Mouse (Mus musculus): ENCODE data around the gene Slc44a5. TPM values are rescaled to one million over a fixed set of nuclear protein-coding genes. Genes with fewer than 3 reads are reported as not detected.

Gene Slc44a5
- polyA plus RNA-seq, 1 experiment from 2014 or later, result 0.25 TPM

DNA sequence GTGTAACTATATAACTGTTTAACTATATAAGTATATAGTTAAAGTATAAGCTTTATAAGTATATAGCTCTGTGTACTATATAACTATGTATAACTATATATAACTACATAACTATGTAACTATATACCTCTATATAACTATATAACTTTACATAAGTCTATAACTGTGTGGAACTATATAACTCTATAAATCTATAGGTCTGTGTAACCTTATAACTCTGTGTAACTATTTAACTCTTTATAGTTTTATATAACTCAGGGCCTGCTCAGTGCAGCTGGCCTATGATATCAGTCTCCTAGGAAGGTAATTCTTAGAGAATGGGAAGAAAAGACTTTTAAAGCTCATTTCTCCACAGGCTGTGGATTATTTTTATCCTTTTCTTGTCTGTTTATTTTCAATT lies 284.1 kb downstream of the Slc44a5 start:
- no peak overlapping the region for H3K9ac ChIP-seq
- no peak for ATAC-seq (ENCODE audit: borderline replicate concordance, extremely low read depth, low FRiP score, low TSS enrichment)
- no peak overlapping the region for H3K4me2 ChIP-seq
- H3K9me3 ChIP-seq, result no peaks in the 10 kb centered on the region
- H3K36me3 ChIP-seq, result no peaks in the 10 kb centered on the region
- no peaks in the 10 kb centered on the region for H3K27me3 ChIP-seq
- no peak overlapping the region for H3K4me3 ChIP-seq
- no peak overlapping the region for H3K27ac ChIP-seq
- H3K4me1 ChIP-seq, result no peaks in the 10 kb centered on the region

DNA sequence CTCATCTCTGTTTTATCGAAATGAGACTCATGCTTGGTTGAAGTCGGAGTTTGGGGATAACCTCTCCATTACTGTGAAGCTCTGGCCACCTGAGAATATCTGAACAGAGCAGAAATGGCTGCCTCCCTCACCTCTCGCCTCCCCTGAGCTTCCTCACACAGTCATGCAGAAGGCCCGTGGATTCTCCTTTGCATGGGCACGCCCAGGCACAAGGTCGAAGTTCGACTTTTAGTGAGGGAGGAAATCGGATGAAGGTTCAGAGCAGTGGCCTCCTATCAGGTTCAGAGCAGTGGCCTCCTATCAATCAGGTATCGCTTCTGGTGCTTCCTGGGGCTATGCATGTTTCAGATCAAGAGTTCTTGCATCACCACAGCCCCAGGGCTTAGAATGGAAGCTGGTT lies 295.1 kb downstream of the Slc44a5 start:
- Histone ChIP-seq H3K9ac (no peak overlapping the region), H3K4me3 (no peak overlapping the region), H3K9me3 (no peaks in the 10 kb centered on the region), H3K36me3 (no peaks in the 10 kb centered on the region), H3K4me1 (0 out of 2 replicates have a peak, but pooled peaks cover 2% of the 10 kb centered on the region), H3K27me3 (peaks cover 11% of the 10 kb centered on the region), H3K4me2 (no peak overlapping the region), H3K27ac (no peak overlapping the region)
- WGBS, result 66% methylated on average over 9 of the region's 9 CpGs
- ATAC-seq (ENCODE audit: borderline replicate concordance, extremely low read depth, low FRiP score, low TSS enrichment), result no peak

DNA sequence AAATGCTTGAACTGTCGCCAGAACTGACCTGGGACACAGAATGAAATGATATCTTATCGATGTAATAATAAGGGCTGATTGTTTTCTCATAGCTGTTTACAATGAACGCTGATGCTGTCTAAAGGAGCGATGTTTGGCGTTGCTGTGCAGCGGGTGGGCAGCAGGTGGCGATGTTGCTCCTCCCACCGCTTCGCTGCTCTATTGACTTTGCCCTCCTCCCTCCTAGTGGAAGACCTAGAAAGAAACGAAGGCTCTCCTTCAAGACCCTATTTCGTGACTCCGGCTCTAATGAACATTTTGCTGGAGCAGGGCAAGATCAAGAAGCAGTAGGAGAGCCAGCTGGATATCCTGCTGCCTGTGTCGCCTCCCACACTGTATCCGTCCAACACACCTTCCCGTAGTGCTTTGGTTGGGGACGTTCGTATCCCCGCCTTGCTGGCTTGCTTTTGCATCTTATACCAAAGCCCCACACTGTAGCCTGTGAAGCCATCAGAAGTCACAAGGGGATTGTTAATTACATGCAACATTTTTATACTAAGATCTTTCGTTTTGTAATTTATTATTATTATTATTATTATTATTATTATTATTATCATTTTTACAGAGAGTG lies 296.6 kb downstream of the Slc44a5 start:
- H3K9ac ChIP-seq, result no peak overlapping the region
- peak; percentile 42; the same call in 1 of the 2 replicates for ATAC-seq (ENCODE audit: borderline replicate concordance, extremely low read depth, low FRiP score, low TSS enrichment)
- peak overlapping the region; percentile 20; the same call in 1 of the 2 replicates for H3K4me3 ChIP-seq

DNA sequence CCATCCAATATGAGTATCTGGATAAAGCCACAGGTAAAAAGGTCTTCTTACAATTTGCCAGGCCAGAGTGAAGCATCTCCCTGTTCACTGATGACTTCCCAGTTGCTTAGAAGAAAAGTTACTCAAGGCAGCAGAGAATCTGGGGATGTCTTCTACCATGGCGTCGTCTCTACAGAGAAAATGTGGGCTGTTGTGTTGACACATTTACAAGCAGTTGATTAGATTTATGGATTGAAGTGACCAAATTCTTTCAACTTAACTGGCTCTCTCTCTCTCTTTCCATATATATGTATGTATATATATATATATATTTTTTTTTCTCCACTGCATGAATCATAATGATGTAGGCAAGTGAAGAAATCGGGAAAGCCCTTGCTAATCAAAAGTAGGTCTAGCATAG lies 301.4 kb downstream of the Slc44a5 start:
- Histone ChIP-seq H3K9me3 (no peaks in the 10 kb centered on the region), H3K4me1 (0 out of 2 replicates have a peak, but pooled peaks cover 2% of the 10 kb centered on the region), H3K27ac (no peak overlapping the region), H3K27me3 (peaks cover 11% of the 10 kb centered on the region), H3K4me3 (no peak overlapping the region), H3K4me2 (no peak overlapping the region), H3K36me3 (no peaks in the 10 kb centered on the region), H3K9ac (no peak overlapping the region)
- ATAC-seq (ENCODE audit: borderline replicate concordance, extremely low read depth, low FRiP score, low TSS enrichment), result no peak
- 48% methylated on average over 3 of the region's 3 CpGs for WGBS

More for the DNA sequence above, 296.6 kb downstream of the Slc44a5 start:
- 14% methylated on average over 19 of the region's 19 CpGs for WGBS
- Histone ChIP-seq H3K4me2 (peak overlapping the region; percentile 50), H3K9me3 (no peaks in the 10 kb centered on the region), H3K36me3 (no peaks in the 10 kb centered on the region), H3K27me3 (peaks cover 11% of the 10 kb centered on the region), H3K27ac (no peak overlapping the region), H3K4me1 (0 out of 2 replicates have a peak, but pooled peaks cover 2% of the 10 kb centered on the region)

DNA sequence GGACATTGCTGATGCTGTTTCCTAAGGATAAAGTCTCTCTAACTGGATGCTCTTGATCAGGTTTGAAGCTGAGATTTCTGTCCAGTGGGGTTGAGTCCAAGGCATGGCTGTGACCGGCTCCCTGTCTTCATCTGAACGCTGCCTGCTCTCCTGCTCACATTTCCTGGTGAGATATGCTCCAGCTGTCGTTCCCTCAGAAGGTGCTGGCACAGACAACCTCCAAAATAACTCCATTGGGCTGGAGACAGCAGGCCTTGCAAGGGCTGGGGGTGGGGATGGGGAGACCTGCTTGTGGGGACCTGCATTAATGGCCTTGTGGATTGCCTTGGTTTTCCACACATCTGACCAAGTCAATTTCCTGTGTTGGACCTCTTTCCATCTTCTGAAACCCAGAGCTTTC lies 311.0 kb downstream of the Slc44a5 start:
- Histone ChIP-seq H3K9me3 (no peaks in the 10 kb centered on the region), H3K27me3 (no peaks in the 10 kb centered on the region), H3K9ac (no peak overlapping the region), H3K27ac (no peak overlapping the region), H3K36me3 (no peaks in the 10 kb centered on the region), H3K4me1 (no peaks in the 10 kb centered on the region; the same call in 1 of the 2 replicates), H3K4me3 (no peak overlapping the region), H3K4me2 (no peak overlapping the region)
- ATAC-seq (ENCODE audit: borderline replicate concordance, extremely low read depth, low FRiP score, low TSS enrichment), result no peak
- 26% methylated on average over 3 of the region's 3 CpGs for WGBS

DNA sequence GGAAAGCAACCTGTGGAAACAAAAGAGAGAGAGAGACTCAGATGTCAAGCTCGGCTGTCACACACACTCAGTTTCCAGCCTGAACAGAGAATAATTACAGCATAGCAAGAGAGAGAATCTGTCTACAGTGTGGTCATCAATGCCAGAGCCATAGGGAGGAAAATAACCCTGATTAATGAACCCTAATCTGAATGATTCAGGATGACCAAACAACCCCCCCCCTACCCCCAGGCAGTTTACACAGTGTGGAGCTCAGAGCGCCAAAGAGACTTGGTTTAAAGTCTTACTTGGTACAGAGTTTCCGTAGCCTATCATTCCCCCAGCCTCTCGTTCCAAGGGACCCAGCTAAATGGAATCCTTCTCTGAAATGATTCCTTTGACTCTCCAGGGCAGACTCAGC lies 312.1 kb downstream of the Slc44a5 start:
- Histone ChIP-seq H3K4me2 (no peak overlapping the region), H3K9ac (no peak overlapping the region), H3K27ac (no peak overlapping the region), H3K4me1 (no peaks in the 10 kb centered on the region; the same call in 1 of the 2 replicates), H3K9me3 (no peaks in the 10 kb centered on the region), H3K4me3 (no peak overlapping the region), H3K36me3 (no peaks in the 10 kb centered on the region), H3K27me3 (no peaks in the 10 kb centered on the region)
- no peak for ATAC-seq (ENCODE audit: borderline replicate concordance, extremely low read depth, low FRiP score, low TSS enrichment)
- 48% methylated on average over 4 of the region's 4 CpGs for WGBS

DNA sequence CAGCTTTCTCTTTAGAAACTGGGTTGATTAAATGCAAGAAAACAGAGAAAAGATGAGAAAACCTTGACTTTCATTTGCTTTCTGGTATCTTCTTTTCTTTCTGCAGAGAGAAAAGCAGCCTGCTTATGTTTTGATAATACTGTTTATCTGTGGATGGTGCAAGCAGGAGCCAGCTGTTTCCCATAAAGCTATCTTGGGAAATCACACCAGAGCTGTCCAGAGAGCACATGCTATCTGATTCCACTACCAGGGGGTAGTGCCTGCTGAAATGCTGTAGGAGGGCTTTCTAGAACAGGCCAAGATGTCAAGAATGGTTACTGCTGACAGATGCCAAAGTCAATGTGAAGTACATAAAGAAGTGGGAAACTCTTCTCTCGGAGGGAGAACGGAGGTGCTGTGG lies 314.0 kb downstream of the Slc44a5 start:
- WGBS, result 46% methylated on average over 2 of the region's 2 CpGs
- H3K4me1 ChIP-seq, result no peaks in the 10 kb centered on the region; the same call in 1 of the 2 replicates
- no peak overlapping the region for H3K4me3 ChIP-seq
- no peak for ATAC-seq (ENCODE audit: borderline replicate concordance, extremely low read depth, low FRiP score, low TSS enrichment)
- no peaks in the 10 kb centered on the region for H3K9me3 ChIP-seq
- no peaks in the 10 kb centered on the region for H3K27me3 ChIP-seq
- no peak overlapping the region for H3K9ac ChIP-seq
- H3K36me3 ChIP-seq, result no peaks in the 10 kb centered on the region
- H3K4me2 ChIP-seq, result no peak overlapping the region
- H3K27ac ChIP-seq, result no peak overlapping the region

DNA sequence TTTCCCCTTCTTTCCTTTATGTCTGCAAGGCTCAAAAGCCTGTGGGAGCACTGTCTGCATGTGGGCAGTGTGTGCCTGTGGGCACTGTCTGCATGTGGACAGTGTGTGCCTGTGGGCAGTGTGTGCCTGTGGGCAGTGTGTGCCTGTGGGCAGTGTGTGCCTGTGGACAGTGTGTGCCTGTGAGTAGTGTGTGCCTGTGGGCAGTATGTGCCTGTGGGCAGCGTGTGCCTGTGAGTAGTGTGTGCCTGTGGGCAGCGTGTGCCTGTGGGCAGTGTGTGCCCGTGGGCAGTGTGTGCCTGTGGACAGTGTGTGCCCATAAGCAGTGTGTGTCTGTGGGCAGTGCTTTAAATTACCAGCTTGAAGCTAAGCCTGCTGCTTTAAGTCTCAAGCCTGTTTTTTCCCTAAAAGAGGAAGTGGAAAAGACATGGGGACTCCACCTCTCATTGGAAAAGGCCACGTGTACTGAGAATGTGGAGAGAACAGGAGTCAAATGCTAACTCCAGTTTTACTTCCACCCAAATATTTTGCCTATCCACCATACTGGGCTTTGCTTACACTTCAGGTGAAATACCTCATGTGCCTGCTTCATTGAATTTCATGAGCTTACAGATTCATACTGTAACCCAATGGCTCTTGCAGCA lies 315.3 kb downstream of the Slc44a5 start:
- WGBS, result 81% methylated on average over 4 of the region's 4 CpGs
- ATAC-seq (ENCODE audit: borderline replicate concordance, extremely low read depth, low FRiP score, low TSS enrichment), result no peak
- no peaks in the 10 kb centered on the region; the same call in 1 of the 2 replicates for H3K4me1 ChIP-seq
- H3K27ac ChIP-seq, result no peak overlapping the region
- H3K4me2 ChIP-seq, result no peak overlapping the region
- no peaks in the 10 kb centered on the region for H3K36me3 ChIP-seq
- H3K27me3 ChIP-seq, result 0 out of 2 replicates have a peak, but pooled peaks cover 4% of the 10 kb centered on the region
- H3K9ac ChIP-seq, result no peak overlapping the region
- no peak overlapping the region for H3K4me3 ChIP-seq
- no peaks in the 10 kb centered on the region for H3K9me3 ChIP-seq

DNA sequence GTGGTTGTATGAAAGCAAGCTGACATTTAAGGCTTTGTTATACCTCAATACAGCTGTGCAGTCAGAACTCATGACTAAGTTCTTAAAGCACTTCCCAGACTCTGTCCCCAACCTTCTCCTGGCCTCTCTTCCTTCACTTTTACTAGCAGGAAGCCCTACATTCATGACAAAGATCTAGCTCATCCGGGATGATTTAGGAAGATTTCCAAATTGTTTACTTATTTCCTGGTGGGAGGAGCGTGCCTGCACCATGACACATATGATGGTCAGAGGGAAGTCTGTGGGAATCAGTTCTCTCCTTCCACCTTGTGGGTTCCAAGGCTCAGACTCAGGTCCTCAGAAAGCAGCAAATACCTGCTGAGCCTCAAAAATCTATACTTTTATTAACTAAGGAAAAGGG lies 317.1 kb downstream of the Slc44a5 start:
- H3K4me3 ChIP-seq, result no peak overlapping the region
- 19% methylated on average over 2 of the region's 2 CpGs for WGBS

DNA sequence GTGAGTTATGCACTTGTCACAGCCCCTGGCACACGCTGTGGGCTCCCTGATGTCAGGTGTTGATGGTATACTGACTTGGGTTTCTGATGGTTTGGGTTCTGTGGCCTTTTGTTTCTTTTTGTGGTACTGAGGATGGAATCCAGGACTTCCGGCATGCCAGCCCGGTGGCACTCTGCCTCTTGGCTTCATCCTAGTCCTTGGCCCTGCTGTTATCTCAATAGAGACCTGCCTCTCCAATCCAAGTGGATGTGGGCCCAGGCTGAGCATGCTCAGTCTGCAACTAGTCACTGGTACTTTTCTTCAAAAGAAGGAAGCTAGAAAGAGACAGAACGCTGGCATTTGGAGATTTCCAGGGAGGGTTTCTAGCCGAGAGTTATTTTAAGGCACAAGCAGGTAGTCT lies 318.9 kb downstream of the Slc44a5 start:
- ATAC-seq (ENCODE audit: borderline replicate concordance, extremely low read depth, low FRiP score, low TSS enrichment), result no peak
- WGBS, result 64% methylated on average over 5 of the region's 5 CpGs
- Histone ChIP-seq H3K4me3 (no peak overlapping the region), H3K36me3 (no peaks in the 10 kb centered on the region), H3K27ac (no peak overlapping the region), H3K27me3 (0 out of 2 replicates have a peak, but pooled peaks cover 4% of the 10 kb centered on the region), H3K4me1 (no peaks in the 10 kb centered on the region), H3K9me3 (no peaks in the 10 kb centered on the region), H3K4me2 (no peak overlapping the region), H3K9ac (no peak overlapping the region)

More for the DNA sequence above, 317.1 kb downstream of the Slc44a5 start:
- Histone ChIP-seq H3K9me3 (no peaks in the 10 kb centered on the region), H3K4me1 (no peaks in the 10 kb centered on the region), H3K36me3 (no peaks in the 10 kb centered on the region), H3K4me2 (no peak overlapping the region), H3K27me3 (0 out of 2 replicates have a peak, but pooled peaks cover 4% of the 10 kb centered on the region), H3K27ac (no peak overlapping the region), H3K9ac (no peak overlapping the region)
- no peak for ATAC-seq (ENCODE audit: borderline replicate concordance, extremely low read depth, low FRiP score, low TSS enrichment)

DNA sequence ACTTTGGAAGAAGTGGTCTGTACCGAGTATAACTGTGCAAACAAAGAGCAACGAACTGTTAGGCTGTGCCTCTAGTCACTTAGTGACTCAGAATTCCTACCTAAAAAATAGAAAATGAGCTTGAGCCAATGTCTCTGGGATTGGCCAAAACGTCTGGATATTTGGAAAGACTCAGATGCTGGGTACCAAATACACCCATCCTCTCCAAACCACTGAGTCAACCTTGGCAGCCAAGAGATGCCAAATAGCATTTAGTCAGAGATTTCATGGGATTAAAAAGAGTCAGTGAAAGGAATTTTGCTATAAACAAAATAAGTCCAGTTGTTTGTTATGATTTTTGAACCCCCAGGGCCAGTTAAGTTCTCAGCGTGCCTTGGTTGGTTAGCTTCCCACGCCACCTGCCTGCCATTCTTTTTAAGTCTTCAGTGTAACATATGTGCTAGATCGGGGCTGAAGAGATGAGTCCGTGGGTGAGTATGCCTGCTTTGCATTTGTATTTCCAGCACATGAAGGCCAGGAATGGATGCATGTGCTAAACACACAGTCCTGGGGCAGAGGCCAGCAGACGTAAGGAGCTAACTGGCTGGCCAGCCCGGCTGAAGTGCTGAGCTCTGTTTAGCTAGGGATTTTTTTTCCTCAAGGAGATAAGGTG lies 320.7 kb downstream of the Slc44a5 start:
- ATAC-seq (ENCODE audit: borderline replicate concordance, extremely low read depth, low FRiP score, low TSS enrichment), result no peak
- 49% methylated on average over 9 of the region's 9 CpGs for WGBS
- no peaks in the 10 kb centered on the region for H3K4me1 ChIP-seq

More for the DNA sequence above, 320.7 kb downstream of the Slc44a5 start:
- Histone ChIP-seq H3K9me3 (no peaks in the 10 kb centered on the region), H3K4me2 (no peak overlapping the region), H3K27me3 (0 out of 2 replicates have a peak, but pooled peaks cover 4% of the 10 kb centered on the region), H3K4me3 (no peak overlapping the region), H3K36me3 (no peaks in the 10 kb centered on the region), H3K9ac (no peak overlapping the region), H3K27ac (no peak overlapping the region)
